Mouse (Mus musculus) small intestine, adult 2 months (tissue): ENCODE measurements around the gene Ctsg.

Source experiments
- CTCF ChIP-seq: fragments of 200-500 bp; IDR thresholded peaks from 2 replicates; pipeline ENCODE4 v1.5.1; 2012; ENCODE audit warnings: low read depth, mild to moderate bottlenecking, control low read depth, inconsistent platforms, low read length, moderate library complexity, mixed read lengths; ENCODE audit not compliant: insufficient replicate concordance, insufficient read length; ENCODE audit errors: extremely low read depth
- POLR2A ChIP-seq: fragments of 200-500 bp; IDR thresholded peaks from 2 replicates; pipeline ENCODE4 v1.6.1; 2012; ENCODE audit warnings: low read depth, mild to moderate bottlenecking, control low read depth, inconsistent platforms, low read length, moderate library complexity

DNA sequence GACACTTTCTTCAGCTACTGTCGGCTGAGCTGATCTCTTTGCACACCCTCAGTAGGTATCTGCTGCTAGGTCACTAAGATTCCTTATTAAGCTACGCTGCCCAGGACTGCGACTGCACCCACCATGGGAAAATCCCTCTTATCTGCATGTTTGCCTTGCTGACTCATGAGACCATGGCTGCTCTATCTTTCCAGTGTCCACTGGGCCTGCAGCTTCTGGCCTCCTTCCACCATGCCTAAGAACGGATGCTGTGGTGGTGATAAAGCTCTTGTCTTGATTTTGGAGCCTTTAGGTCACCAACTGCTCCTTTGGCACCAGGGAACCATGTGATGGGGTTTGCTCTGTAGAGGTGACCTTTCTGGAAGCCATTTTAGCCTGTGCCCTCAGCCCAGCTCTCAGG, 44.7 kb downstream of the Ctsg start:
- TF ChIP-seq CTCF (no peak), POLR2A (no peak)
